Mouse (Mus musculus) intestine, postnatal 0 days (tissue): ENCODE results near the gene Zswim5. TPM values are rescaled to one million over a fixed set of nuclear protein-coding genes. Genes with fewer than 3 reads are reported as not detected.

Experiments used
- ATAC-seq: fragments of 200-750 bp; cut with Nextera tagmentation; 2 replicates; pipeline ENCODE4 v1.8.0; 2017; ENCODE audit warnings: mild to moderate bottlenecking, moderate TSS enrichment, moderate library complexity
- H3K27ac ChIP-seq: fragments of 300-500 bp; sonication (generic); 2 replicates; pipeline ENCODE4 v1.5.1; 2014; ENCODE audit warnings: mild to moderate bottlenecking, low read depth, low read length, moderate library complexity
- H3K27me3 ChIP-seq: fragments of 300-500 bp; sonication (generic); replicated peaks from 2 replicates; pipeline ENCODE4 v1.6.1; 2014; ENCODE audit warnings: low read length, mixed read lengths; ENCODE audit not compliant: control insufficient read depth, insufficient read depth
- H3K36me3 ChIP-seq: fragments of 300-500 bp; sonication (generic); 2 replicates; pipeline ENCODE4 v1.6.1; 2014; ENCODE audit warnings: mild to moderate bottlenecking, moderate library complexity; ENCODE audit not compliant: control insufficient read depth, insufficient read depth
- H3K4me1 ChIP-seq: fragments of 300-500 bp; sonication (generic); replicated peaks from 2 replicates; pipeline ENCODE4 v1.6.1; 2014; ENCODE audit warnings: antibody characterized with exemption, low read length, mixed read lengths; ENCODE audit not compliant: control insufficient read depth, insufficient read depth
- H3K4me2 ChIP-seq: fragments of 300-500 bp; sonication (generic); replicated peaks from 2 replicates; pipeline ENCODE4 v1.6.1; 2014; ENCODE audit warnings: low read depth, mild to moderate bottlenecking, moderate library complexity
- H3K4me3 ChIP-seq: fragments of 300-500 bp; sonication (generic); 2 replicates; pipeline ENCODE4 v1.5.1; 2014; ENCODE audit warnings: low read depth, low read length
- H3K9ac ChIP-seq: fragments of 300-500 bp; sonication (generic); 2 replicates; pipeline ENCODE4 v1.6.1; 2014; ENCODE audit warnings: mild to moderate bottlenecking, low read depth, low read length
- H3K9me3 ChIP-seq: fragments of 300-500 bp; sonication (generic); 2 replicates; pipeline ENCODE4 v1.6.1; 2016; ENCODE audit warnings: mixed run types; ENCODE audit not compliant: control insufficient read depth
- CTCF ChIP-seq: sonication (generic); IDR thresholded peaks from 2 replicates; pipeline ENCODE4 v1.5.1; 2016; ENCODE audit warnings: low read depth, mild to moderate bottlenecking, control low read depth, antibody characterized with exemption, moderate library complexity
- WGBS: fragments of 180-500 bp; shearing (Covaris S2); extraction: QIAGEN DNeasy Blood & Tissue Kit; methylation state at CpG from one replicate; pipeline ENCODE4 v1.1.7; 2014; 5-methylcytosine and 5-hydroxymethylcytosine counted together
- polyA plus RNA-seq: library from polyadenylated mRNA; unstranded; fragments of >200 nt; fragmentation: Nextera tagmentation; extraction: Ambion mirVana; gene quantifications from 2 replicates; pipeline ENCODE4 v1.2.1, GENCODE M21; 2015

Zswim5 gene
- polyA plus RNA-seq, 1 experiment from 2014 or later, result 1.9 TPM

DNA sequence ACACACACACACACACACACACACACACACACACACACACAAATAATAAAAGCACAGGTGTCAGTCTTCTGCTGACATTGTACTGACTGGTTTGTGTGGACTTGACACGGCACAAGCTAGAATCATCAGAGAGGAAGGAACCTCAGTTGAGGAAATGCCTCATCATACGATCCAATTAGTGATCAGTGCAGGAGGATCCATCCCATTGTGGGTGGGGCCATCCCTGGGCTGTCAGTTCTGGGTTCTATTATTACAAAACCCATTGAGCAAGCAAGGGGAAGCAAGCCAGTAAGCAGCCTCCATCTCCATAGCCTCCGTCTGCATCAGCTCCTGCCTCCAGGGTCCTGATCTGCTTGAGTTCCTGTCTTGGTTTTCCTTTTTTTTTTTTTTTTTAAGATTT is 7.3 kb upstream of the Zswim5 start:
- Histone ChIP-seq H3K9me3 (no peaks in the 10 kb centered on the region), H3K4me2 (no peak overlapping the region), H3K27ac (no peak overlapping the region), H3K9ac (no peak overlapping the region), H3K4me3 (no peak overlapping the region), H3K4me1 (no peaks in the 10 kb centered on the region), H3K27me3 (no peaks in the 10 kb centered on the region), H3K36me3 (no peaks in the 10 kb centered on the region)
- 74% methylated on average over 3 of the region's 3 CpGs for WGBS
- TF ChIP-seq CTCF, result no peak
- no peak for ATAC-seq

DNA sequence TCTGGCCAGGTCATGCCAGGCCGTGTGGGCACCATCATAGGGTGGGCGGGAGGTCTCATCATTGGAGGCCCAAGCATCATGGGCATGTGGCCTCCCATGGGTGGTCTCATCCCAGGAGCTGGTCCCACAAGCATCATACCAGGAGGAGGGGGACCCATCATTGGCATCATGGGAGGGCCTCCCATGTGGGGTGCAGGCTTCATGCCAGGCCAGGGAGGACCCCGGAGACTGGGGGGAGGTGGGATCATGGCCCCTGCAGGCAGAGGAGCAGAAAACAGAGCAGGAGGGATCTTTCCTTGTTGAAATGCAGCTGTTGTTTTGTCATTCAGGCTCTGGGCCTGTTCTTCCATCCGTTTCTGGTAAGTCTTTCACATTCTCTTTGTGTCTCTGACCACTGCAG is 2.6 kb upstream of the Zswim5 start:
- H3K9ac ChIP-seq, result no peak overlapping the region
- no peaks in the 10 kb centered on the region for H3K36me3 ChIP-seq
- ATAC-seq, result no peak
- H3K4me2 ChIP-seq, result no peak overlapping the region
- no peaks in the 10 kb centered on the region for H3K27me3 ChIP-seq
- no peak overlapping the region for H3K27ac ChIP-seq
- no peak for TF ChIP-seq CTCF
- H3K4me3 ChIP-seq, result no peak overlapping the region
- 86% methylated on average over 4 of the region's 4 CpGs for WGBS
- H3K4me1 ChIP-seq, result no peaks in the 10 kb centered on the region
- no peaks in the 10 kb centered on the region for H3K9me3 ChIP-seq

DNA sequence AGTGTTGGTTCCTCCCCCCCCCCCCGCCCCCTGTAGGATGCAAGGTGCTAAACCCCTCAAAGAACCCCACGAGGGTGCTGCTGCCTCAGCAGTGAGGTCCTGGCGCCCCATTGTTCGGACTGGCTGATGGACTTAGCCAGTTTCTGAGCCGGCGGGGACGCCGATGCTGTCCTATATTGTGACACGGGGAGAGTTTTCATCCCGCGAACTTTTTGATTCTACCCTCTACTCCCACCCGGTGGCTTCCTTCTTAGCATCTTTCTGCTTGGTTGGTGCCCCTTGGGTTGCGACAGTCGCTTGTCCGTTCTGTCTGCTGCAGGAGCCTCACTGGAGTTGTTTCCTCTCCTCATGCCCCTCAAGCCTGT is 564 bp upstream of the Zswim5 start:
- Histone ChIP-seq H3K4me2 (peak overlapping the region; percentile 94), H3K9me3 (no peaks in the 10 kb centered on the region), H3K27me3 (no peaks in the 10 kb centered on the region), H3K4me1 (no peaks in the 10 kb centered on the region), H3K4me3 (peak overlapping the region; percentile 89), H3K36me3 (no peaks in the 10 kb centered on the region), H3K27ac (peak overlapping the region; percentile 88), H3K9ac (peak overlapping the region; percentile 70)
- peak; percentile 54 for TF ChIP-seq CTCF
- under 1% methylated on average over 15 of the region's 15 CpGs for WGBS
- ATAC-seq, result peak; percentile 53

DNA sequence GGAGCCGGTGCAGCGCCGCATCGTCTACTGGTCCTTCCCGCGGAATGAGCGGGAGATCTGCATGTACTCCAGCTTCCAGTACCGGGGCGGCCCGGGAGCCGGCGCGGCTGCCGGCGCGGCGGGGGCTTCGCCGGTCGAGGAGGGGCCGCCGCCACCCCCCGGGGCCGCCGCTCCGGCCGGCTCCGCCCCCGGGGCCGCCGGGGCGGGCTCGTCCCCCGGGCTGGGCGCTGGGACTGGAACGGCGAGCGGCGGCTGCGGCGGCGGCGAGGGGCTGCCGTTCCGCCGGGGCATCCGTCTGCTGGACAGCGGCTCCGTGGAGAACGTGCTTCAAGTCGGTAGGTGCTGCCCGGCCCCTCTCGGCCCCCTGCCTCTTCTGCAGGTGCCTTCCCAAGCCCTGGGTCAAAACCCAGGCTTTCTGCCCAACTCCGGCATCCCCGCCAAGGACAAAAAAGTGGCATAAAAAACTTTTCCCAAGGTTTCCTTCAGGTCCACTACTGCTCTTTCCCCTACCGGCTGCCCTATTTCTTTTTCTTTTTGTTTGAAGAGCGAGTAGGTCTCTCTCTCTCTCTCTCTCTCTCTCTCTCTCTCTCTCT is 649 bp downstream of the Zswim5 start:
- WGBS, result under 1% methylated on average over 55 of the region's 57 CpGs

DNA sequence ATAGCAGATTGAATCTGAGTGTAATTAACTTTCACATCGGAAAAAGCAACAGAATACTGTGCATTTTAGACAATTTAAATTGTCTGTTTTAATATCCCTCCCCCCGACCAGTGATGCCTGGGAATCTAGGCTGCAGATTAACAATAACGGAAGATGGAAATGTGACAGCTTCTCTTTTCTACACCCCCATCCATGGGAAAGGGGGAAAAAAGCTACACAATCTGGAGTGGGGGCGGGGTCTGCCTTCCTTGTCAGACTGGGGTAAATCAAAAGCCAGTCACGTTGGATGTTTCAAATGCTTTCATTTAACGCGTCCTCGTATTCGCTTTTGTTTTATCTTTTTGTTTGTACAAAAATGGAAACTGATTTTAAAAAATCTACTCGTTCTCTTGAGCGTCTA is 1.3 kb downstream of the Zswim5 start:
- no peak for ATAC-seq
- H3K9ac ChIP-seq, result no peak overlapping the region
- no peaks in the 10 kb centered on the region for H3K9me3 ChIP-seq
- no peaks in the 10 kb centered on the region for H3K4me1 ChIP-seq
- H3K4me2 ChIP-seq, result peak overlapping the region; percentile 94
- 6% methylated on average over 11 of the region's 11 CpGs for WGBS
- no peak for TF ChIP-seq CTCF
- no peaks in the 10 kb centered on the region for H3K36me3 ChIP-seq
- H3K27me3 ChIP-seq, result no peaks in the 10 kb centered on the region
- peak overlapping the region; percentile 89 for H3K4me3 ChIP-seq
- no peak overlapping the region for H3K27ac ChIP-seq

More for the DNA sequence above, 649 bp downstream of the Zswim5 start:
- no peak for ATAC-seq
- Histone ChIP-seq H3K4me1 (no peaks in the 10 kb centered on the region), H3K27ac (peak overlapping the region; percentile 88), H3K9ac (peak overlapping the region; percentile 70), H3K4me3 (peak overlapping the region; percentile 89), H3K27me3 (no peaks in the 10 kb centered on the region), H3K36me3 (no peaks in the 10 kb centered on the region), H3K9me3 (no peaks in the 10 kb centered on the region), H3K4me2 (peak overlapping the region; percentile 94)
- TF ChIP-seq CTCF, result no peak

DNA sequence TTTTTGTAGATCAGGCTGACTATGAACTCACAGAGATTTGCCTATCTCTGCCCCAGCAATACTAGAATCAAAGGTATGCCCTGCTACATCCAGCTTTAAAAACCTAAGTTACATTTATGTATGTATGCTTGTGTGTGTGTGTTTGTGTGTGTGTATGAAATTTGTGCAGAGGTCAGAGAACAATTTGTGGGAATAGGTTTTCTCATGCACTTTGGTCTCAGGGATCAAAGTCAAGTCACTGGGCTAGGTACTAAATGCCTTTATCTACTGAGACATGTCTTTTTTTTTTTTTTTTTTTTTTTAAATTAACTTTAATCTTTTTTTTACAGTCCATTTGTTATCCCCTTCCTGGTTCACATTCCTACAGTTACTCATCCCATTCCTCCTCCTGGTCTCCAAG is 5.5 kb downstream of the Zswim5 start:
- TF ChIP-seq CTCF, result no peak
- H3K27ac ChIP-seq, result no peak overlapping the region
- peak; percentile 28; the same call in 1 of the 2 replicates for ATAC-seq
- no peaks in the 10 kb centered on the region for H3K36me3 ChIP-seq
- H3K4me3 ChIP-seq, result no peak overlapping the region
- no peaks in the 10 kb centered on the region for H3K27me3 ChIP-seq
- H3K9ac ChIP-seq, result no peak overlapping the region
- H3K4me2 ChIP-seq, result no peak overlapping the region
- H3K9me3 ChIP-seq, result no peaks in the 10 kb centered on the region
- no peaks in the 10 kb centered on the region for H3K4me1 ChIP-seq
